Mouse (Mus musculus): Measurements from ENCODE around the gene Cuta. TPM values are rescaled to one million over a fixed set of nuclear protein-coding genes. Genes with fewer than 3 reads are reported as not detected.

Gene Cuta
- total RNA-seq (2023): 10 to 100 TPM; 84.9 to 92.8 TPM

GRCm38 (mm10) chr17:26939178-26939972, at the start of gene Cuta:
TSS of gene Cuta (minus strand) at chr17:26939569.

GRCm38 (mm10) chr17:26972703-26973574, 33.6 kb upstream of the Cuta start, which contains the start of gene Zbtb9:
TSS of gene Zbtb9 (plus strand) at chr17:26973167.

GRCm38 (mm10) chr17:26941031-26941789, 1.8 kb upstream of the Cuta start, which contains the start of gene Syngap1:
TSS of gene Syngap1 (plus strand) at chr17:26941253.

GRCm38 (mm10) chr17:26932839-26933398, 6.5 kb downstream of the Cuta start, which contains the start of gene Phf1:
TSS of gene Phf1 (plus strand) at chr17:26933052.

DNA sequence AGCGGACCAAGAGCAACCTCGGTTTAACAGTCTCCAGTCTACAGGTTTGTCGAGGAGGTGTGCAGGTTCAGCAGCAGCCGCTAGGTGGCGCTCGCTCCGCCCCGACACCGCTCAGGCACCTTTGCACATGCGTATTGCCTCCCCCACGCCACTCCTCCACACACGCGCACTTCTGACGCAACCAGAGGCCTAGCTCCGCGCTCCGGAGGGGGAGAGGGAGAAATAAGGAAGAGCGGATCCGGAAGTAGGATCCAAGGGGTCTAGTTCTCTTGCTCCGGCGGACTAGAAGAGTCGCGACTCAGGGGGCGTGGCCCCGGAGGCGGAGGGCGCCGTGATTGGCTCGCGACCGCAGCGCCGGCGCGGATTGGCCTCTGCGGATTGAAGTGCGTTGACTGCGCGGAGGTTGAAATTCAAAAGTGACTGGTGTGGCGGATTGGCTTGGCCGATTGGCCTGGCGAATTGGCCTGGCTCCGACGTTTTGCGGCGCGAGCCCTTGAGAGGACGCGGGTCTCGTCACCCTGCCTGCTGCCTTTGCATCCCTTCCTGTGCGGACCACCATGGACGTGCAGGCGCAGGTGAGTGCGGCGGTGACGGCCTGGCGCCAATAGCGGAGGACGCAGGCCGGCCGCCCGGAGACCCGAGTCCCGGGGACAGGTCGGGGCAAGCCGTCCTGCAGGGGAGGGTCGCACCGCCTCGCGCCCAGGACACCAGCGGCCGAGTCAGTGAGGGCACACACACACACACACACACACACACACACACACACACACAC, 22.5 kb downstream of the Cuta start, which contains the start of gene Kifc5b:
Gene Kifc5b (plus strand): TSS at position 381 of the 772 bp plus-strand sequence.

Other genes starting within 250 kb of the Cuta start
- 10 to 100 TPM; 62.3 to 71.7 TPM for gene Crebrf, start 223.9 kb downstream of the Cuta start, total RNA-seq (2023)
- gene Bnip1, start 158.5 kb downstream of the Cuta start, total RNA-seq (2023): 10 to 100 TPM; 14.9 to 16.1 TPM
- under 1 TPM in 1 of 2 experiments, not detected in 1; 0.33 TPM for gene Nkx2-5, start 94.6 kb downstream of the Cuta start, total RNA-seq (2023)
- 1 to 10 TPM; 1.3 to 2.1 TPM for gene Kifc5b, start 22.5 kb downstream of the Cuta start, total RNA-seq (2023)
- gene Phf1, start 6.5 kb downstream of the Cuta start, total RNA-seq (2023): 10 to 100 TPM; 33.5 to 36.3 TPM
- 1 to 10 TPM; 1.8 to 4.4 TPM for gene Syngap1, start 1.7 kb upstream of the Cuta start, total RNA-seq (2023)
- 10 to 100 TPM; 10.5 to 11.1 TPM for gene Zbtb9, start 33.6 kb upstream of the Cuta start, total RNA-seq (2023)
- 100 to 1,000 TPM; 100 to 107 TPM for gene Bak1, start 89.4 kb upstream of the Cuta start, total RNA-seq (2023)
- gene Itpr3, start 117.7 kb upstream of the Cuta start, total RNA-seq (2023): 10 to 100 TPM; 10.4 to 10.6 TPM
- gene Uqcc2, start 194.3 kb upstream of the Cuta start, total RNA-seq (2023): 10 to 100 TPM; 51.8 to 64.8 TPM
- 10 to 100 TPM in 1 of 2 experiments, 1 to 10 TPM in 1; 9.6 to 12.1 TPM for gene Ip6k3, start 228.2 kb upstream of the Cuta start, total RNA-seq (2023)